Mouse (Mus musculus): ENCODE data around the gene Slc29a4.

DNA sequence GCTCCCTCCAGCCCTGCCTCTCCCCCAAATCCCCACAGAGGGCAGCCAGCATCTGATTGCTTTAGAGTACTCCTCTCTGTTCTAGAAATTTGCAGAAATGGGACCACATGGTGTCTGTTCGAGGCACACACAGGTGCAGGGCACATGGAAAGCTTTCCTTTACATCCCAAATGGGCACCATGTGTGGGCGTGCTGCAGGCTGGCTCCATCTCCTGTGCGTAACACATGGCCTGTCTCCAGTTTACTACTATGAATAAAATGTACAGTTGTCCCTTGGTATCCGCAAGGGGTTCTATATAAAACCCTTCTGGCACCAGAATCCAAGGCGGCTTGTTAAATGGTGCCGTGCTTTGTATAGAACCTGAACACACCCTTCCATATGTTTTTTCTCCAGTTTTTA, 4.6 kb downstream of the Slc29a4 start:
- no peak for TF ChIP-seq CTCF (IDR thresholded peaks at IDR 0.05; ENCODE audit: low read depth)
- TF ChIP-seq EP300 (IDR thresholded peaks at IDR 0.05; ENCODE audit: low read depth) = no peak

Measured in heart, postnatal 0 days (tissue).